Mouse (Mus musculus) heart, postnatal 25 days (tissue): ENCODE data around the gene Mest. TPM values are rescaled to one million over a fixed set of nuclear protein-coding genes. Genes with fewer than 3 reads are reported as not detected.

Experiments
- DNase-seq: peaks from one replicate; pipeline ENCODE4 v3.0.0; 2022; ENCODE audit warnings: low spot score
- intact Hi-C: fragments of 180-260 bp; cut with DNase I; formaldehyde crosslinking; loops from one replicate; pipeline ENCODE4 v1.15.1; 2025
- microRNA-seq: library from miRNA; unstranded; fragments of <30 nt; microRNA quantifications from one replicate; pipeline ENCODE4 v1.2.0, GENCODE M21; 2022
- total RNA-seq, 2 experiments: library from RNA; stranded (reverse); gene quantifications; 2 replicates each; pipeline ENCODE4 v1.2.3; 2021

The Mest gene
- total RNA-seq, 2 experiments from 2014 or later, result 12.3 to 15.2 TPM

DNA sequence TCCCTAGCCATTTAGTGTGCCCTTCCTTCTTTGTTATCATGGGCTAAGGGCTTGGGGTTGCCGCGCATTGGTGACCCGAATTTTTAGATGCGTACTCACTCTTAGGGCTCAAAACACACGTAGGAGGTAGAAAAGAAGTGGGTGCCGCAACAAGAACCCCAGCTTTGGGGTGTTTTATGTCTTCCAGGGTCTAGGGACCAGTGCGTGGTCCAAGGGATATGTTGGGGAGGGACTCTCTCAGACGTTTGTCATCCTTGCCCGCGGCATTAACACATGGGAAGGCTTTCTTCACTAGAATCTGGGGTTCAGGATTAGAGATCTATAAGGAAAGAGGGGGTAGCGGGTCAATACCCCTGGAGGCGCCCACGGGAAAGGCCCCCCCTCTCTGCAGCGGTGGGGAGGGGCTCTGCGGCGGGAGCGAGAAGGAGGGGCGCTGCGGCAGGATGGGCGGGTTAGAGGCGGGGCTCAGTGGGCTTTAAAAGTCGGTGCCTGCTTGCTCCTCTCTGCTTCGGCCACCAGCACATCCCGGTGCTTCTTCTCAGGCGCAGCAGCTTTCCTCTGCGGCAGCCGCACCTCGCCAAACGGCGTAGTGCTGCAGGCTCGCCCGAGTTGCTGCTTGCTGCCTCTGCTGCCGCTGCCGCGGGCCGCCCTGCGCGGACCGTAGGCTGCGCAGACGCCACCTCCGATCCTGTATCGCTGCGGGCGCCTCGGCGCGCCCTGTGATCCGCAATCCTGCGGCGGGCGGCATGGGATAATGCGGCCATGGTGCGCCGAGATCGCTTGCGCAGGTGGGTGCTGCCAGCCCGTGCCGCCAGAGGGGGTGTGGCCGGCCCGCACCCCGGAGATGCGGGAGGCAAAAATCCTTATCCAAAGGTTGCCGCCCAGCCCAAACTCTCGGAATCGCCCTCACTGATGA, 14.5 kb downstream of the Mest start:
- intact Hi-C loops, result no loop called here

DNA sequence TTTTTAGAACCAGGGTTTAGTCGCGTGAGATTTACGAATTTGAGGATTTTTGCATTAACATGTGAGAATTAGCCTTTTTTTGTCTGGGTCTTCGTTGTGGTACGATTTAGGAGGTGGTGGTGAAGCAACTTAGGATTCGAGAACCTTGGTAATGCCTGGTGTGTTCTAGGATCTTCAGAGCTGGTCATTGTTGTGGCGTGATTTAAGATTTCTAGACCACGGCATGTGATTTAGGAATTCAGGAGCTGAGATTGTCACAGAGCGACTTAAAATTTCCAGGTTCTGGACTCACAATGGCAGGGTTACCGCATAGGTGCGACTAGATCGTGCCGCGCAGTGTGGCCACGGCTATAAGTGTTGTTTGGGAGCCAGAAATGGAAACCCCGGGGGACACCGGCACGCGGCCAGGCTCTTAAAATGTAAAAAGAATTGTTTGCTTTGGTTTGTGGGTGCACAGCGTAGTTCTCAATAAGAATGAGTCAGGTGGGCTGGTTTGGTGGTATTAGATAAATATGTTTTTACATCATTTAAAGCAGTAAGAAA, 15.2 kb downstream of the Mest start:
- no peak for DNase-seq
- intact Hi-C loops, result no loop called here

More for the DNA sequence above, 14.5 kb downstream of the Mest start:
- peak; percentile 61 for DNase-seq

DNA sequence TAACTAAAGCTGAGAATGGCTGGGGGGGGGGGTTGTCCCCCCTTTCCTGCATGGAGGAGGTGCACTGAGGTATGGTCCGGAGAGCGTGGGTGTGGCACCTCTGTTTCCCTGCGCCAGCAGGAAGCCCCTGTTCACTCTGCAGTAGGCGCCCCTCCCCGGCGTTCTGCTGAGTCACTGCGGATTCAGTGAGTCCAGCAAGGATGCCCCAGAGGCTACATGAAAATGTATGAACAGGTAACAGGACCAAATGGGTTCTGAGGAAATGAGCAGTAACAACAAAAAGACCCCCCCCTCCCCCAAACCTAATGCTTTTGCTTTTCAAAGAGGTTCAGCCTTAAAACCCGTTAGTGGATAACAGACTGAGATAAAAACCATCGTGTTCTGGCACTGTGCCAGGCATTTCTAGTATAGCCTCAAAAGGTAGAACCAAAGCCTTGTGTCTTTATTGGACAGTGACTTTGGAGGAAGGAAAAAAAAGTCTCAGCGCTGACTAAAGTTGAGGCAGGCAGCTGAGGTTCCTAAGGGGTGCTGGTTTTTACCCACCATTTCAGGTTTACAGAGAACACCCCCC, 15.9 kb downstream of the Mest start:
- DNase-seq, result no peak
- intact Hi-C loops, result no loop called here

DNA sequence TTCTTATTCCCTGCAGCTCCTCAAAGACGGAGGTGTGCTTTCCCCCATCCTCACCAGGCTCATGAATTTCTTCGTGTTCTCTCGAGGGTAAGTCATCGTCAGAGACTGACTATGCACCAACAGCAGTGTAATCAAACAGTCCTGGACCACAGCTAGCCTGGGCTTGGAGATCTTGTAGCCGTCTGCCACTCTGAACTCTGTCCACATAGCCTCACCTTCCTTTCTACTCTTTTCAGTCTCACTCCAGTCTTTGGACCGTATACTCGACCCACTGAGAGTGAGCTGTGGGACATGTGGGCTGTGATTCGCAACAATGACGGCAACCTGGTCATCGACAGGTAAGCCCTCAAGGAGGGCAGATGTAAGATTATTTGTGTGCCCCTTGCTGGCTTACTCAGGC, 21.5 kb downstream of the Mest start:
- intact Hi-C loops, result no loop called here
- no peak for DNase-seq

DNA sequence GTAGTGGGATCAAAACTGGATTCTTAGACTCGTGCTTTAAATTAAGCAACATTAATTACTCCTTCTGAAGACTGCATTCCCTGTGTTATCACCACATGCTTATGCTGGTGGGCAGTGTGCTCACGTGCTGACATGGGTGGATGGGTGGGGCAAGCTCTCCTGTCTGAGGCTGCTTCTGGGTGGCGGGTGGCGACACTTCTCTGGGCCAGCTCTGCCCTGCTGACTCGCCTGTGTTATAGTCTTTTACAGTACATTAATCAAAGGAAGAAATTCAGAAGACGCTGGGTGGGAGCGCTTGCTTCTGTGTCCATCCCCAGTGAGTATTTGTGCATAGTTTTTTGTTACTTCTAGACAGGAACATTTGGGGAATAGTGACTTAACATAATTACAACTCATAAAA, 22.2 kb downstream of the Mest start:
- intact Hi-C loops, result no loop called here
- no peak for DNase-seq

DNA sequence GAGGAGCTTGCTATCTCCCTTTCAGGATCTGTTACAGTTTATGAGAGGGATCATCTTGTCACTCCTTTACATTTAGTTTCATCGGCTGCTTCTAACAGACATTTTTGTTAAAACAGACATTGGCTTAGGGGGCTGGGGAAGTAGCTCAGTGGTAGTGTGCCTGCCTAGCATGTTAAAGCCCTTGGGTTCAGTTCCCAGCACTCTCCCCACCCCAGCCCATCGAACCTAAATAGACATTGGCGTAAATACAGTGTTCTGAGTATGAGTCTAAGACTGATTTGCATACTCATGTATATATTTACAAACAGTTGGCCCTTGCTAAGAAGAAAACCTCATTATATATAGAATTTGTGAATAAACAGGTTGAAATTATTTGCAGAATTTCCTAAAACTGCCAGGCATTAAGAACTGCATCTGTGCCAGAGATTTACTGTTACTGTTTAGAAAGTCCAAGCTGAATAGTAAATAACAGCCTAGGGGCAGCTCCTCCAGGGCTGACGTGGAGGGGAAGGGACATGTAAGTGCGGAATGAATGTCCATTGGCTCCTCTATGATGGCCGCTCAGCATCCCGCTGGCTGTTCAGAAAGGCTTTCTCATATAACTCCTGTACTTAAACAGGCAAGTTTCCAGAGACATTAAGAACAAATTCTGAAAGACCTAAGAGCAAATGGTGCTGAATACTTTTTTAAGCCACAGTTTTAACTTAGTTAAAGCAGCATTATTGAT, 24.4 kb downstream of the Mest start:
- no peak for DNase-seq
- intact Hi-C loops, result no loop called here

DNA sequence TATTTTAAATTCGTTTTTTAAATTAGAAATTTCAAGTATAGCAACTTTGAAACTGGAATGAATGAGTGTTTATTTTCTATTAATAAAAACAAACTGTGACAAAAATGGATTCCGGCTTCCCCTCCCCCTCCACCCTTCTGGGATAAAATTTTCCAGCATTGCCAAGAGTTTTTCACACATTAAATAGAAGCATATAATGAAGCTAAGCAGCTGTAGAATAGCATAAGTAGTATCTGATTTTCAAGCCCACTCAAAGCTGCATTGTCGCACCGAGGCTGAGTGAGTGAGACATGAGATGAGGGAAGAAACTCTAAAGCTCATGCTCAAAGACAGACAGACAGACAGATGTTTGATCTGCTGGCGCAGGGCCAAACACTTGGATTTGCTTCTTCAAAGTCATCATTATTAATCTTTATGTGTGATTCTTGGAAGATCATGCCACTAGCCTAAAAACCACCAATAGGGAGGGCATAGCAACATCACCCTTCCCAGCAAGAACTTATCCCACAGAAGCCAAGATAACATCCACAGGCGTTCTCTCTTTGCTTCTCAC, 25.1 kb downstream of the Mest start:
- intact Hi-C loops, result no loop called here
- no peak for DNase-seq

DNA sequence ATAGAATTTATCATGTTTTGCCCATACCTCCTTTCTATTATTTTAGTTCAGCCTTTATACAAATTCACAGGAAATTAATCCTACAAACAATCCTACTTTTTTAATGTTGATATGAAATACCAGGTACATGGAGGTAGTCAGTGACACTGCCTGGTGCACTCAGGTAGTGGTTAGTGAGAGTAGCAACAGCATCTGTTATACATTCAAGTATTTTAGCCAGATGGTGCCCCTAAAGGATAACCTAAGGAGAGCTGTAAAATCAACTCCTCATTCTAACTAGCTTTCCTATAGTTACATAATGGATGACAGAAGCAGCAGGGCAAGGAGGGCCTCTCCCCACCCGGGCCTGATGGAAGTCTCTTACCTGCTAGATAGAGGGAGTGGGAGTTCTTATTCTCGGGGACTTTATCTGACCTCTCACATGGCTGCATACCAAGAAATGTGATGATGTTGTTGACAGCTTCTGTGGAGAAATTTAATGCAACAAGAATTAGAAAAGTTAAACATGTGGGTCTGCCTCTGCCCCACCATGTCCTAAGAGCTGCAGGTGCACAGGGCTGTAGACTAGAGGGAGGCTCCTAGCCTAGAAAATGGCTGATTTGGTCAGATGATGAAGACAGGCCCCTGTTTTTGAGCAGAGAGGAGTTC, 25.8 kb downstream of the Mest start:
- no peak for DNase-seq
- intact Hi-C loops, result no loop called here

DNA sequence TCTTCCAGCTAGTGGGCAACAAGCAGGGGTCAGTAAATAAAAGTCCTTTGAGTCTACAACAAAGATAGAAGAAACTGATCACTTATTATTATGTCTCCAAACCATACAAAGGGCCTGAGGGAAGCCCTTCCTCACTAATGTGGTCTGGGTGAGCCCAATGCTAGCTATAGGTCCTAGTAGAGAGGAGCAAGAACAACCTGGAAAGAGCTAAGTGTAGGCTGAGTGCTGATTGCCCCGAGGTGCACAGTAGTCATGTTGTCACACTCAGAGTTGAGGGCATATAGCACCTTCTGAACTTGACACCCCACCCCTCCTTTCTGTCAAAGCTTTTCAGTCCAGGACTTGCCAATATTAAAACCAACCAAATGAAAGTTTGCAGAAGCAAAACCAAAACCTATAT, 26.5 kb downstream of the Mest start:
- intact Hi-C loops, result no loop called here
- DNase-seq, result no peak

DNA sequence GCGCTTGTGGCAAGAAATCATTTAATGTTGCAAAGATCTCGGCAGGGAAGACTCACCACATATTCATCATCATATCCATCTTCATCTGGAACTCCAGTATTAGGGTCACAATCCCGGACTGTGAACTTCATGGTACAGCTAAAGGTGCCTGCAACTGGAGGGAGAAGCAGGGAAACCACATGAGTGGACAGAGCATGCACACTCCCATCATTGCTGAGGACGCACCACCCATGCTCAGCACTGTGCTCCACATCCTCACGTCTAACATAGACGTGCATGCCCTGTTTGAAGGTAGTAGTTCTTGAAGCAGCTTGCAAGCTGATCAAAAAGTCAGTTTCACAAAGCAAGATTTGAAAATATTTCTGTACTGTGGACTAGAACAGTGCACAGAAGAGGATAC, 27.1 kb downstream of the Mest start:
- intact Hi-C loops, result no loop called here

DNA sequence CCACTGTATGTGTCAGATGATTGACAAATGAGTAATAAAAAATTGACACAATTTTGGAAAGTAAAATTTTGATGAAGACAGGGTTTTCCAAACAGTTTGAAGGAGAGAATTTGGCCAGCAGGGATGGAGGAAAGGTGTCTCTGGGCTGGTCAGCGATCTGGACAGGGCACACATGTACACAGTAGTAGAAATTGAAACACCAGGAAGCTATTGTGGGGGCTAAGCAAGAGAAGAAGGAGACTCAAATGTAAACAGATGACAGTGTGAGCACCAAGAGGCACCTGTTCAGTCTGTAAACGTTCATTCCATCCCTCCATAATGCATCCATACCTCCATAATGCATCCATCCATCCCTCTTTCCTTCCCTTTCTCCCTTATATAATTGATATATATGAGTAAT, 27.9 kb downstream of the Mest start:
- DNase-seq, result no peak
- intact Hi-C loops, result no loop called here

More for the DNA sequence above, 27.1 kb downstream of the Mest start:
- DNase-seq, result no peak

Small RNA genes lying within 50 kb of the gene (microRNA-seq; reads per million reads assigned to microRNA genes)
- gene Mir335, result 2,106 reads per million, percentile 85 among the genes with 10 or more reads in this experiment

Other genes with a start within 250 kb of the Mest start
- 1 to 10 TPM; 7.5 TPM for gene Tmem209, start 213.8 kb upstream of the Mest start, total RNA-seq
- gene Ssmem1, start 213.7 kb upstream of the Mest start, total RNA-seq, result under 1 TPM in 1 of 2 experiments, not detected in 1; 0.25 TPM
- not detected for gene Cpa2, start 182.0 kb upstream of the Mest start, total RNA-seq
- gene Cpa4, start 155.2 kb upstream of the Mest start, total RNA-seq, result not detected
- gene Cpa5, start 112.5 kb upstream of the Mest start, total RNA-seq, result not detected
- under 1 TPM in 1 of 2 experiments, not detected in 1; 0.16 TPM for gene Cpa1, start 84.3 kb upstream of the Mest start, total RNA-seq
- gene Cep41, start 29.8 kb upstream of the Mest start, total RNA-seq, result 1 to 10 TPM; 1.9 to 3.1 TPM
- gene Copg2, start 173.2 kb downstream of the Mest start, total RNA-seq, result 10 to 100 TPM; 37.7 to 42.7 TPM
- gene Tsga13, start 192.0 kb downstream of the Mest start, total RNA-seq, result not detected
- under 1 TPM; 0.31 to 0.36 TPM for gene Klf14, start 235.5 kb downstream of the Mest start, total RNA-seq